Mouse (Mus musculus): Measurements from ENCODE around the gene Rnf213. TPM values are rescaled to one million over a fixed set of nuclear protein-coding genes. Genes with fewer than 3 reads are reported as not detected.

The Rnf213 gene
- total RNA-seq, 2 experiments from 2014 or later = 15.4 to 16.8 TPM

DNA sequence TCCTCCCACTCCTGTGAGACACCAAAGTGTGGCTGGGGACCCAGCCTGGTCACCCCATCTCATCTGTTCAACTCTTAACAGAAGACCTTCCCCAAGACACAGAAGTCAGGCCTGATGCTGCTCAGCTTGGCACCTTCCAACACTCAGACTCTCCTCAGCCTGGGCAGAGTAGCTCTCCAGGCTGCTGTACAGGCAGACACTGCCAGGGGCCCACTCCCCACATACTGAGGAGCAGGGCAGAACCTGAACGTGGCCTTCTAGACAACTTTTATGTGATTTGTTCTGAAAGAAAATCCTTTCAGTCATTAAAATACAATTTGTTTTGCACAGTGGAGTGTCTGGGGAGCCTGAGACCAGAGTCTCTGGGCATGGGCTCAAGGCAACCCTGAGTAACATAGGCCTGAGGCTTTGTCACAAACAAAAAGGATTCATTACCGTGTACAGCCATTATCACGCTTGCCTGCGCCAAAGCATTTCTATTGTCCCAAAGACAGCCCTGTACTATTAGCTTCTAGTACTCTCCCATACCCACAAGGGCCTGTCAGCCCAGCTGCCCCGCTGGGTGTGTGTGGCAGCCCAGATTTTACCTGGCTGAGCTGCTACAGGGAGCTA lies 116.4 kb downstream of the Rnf213 start:
- DNase-seq = no peak
- intact Hi-C loops (cut with DNase I) = no loop called here

DNA sequence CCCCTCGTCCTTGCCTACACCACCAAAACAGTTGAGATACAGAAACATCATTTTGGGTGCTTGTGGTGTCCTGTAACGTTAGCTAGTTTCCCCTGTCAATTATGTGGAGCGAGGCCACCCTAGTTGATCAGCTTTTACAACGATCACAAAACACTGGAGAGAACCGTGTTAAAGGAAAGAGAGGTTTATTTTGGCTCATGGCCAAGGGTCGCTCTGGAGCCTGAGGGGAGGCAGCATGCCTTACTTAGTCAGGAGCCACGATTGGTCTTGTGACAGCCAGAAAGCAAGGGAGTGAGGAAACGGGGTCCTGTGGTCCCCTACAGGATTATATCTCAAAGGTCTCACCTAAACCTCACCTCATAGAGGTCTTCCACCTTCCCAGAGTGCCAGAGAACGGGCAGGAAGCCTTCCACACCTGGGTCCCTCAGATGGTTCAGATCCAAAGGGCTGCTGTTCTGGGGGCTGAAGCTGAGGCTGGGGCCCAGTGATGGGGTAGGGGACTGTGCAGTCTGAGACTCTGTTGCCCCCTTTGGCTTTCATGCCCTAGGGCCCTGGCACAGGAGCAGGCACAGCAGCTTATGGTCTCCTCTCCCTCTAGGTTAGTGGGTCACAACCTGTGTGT lies 120.2 kb downstream of the Rnf213 start:
- DNase-seq = no peak
- intact Hi-C loops (cut with DNase I) = no loop called here

GRCm38 (mm10) chr11:119514108-119514860 lies 121.4 kb downstream of the Rnf213 start:
- DNase-seq = no peak
- intact Hi-C loops (cut with DNase I) = no loop called here

DNA sequence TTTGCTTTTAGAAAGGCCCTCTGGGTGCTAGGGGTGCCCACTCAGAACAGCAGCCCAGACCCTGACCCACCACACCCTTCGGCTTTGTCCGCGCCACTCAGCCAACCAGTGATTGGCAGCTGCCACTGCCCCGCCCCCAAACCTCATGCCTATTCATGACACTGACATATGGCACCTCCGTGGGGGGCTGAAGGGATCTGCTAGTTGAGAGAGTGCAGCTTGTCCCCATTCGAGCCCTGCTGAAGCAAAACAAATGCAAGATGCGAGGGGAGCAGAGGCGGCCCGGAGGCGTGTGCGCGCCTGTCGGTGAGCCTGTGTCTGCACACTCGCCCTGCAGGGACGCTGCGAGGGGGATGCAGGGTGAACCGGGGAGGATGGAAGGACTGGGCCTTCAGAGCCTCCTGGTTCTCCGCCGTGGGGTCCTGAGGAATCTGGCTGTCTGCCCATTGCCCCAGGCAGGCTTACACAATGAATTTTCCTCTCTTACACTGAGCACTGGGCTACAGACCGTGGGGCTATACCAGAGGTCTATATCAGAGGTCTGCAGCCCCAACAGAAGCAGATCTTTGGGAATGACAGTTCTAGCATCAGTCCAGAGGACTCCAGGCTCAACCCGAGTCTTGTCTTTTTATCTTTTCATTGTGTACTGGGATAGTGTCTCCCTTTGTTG lies 122.2 kb downstream of the Rnf213 start:
- DNase-seq = no peak
- intact Hi-C loops (cut with DNase I) = no loop called here

- intact Hi-C loops (cut with DNase I) = no loop called here
- no peak for DNase-seq
Observed at GRCm38 (mm10) chr11:119515823-119516676, 123.2 kb downstream of the Rnf213 start.

DNA sequence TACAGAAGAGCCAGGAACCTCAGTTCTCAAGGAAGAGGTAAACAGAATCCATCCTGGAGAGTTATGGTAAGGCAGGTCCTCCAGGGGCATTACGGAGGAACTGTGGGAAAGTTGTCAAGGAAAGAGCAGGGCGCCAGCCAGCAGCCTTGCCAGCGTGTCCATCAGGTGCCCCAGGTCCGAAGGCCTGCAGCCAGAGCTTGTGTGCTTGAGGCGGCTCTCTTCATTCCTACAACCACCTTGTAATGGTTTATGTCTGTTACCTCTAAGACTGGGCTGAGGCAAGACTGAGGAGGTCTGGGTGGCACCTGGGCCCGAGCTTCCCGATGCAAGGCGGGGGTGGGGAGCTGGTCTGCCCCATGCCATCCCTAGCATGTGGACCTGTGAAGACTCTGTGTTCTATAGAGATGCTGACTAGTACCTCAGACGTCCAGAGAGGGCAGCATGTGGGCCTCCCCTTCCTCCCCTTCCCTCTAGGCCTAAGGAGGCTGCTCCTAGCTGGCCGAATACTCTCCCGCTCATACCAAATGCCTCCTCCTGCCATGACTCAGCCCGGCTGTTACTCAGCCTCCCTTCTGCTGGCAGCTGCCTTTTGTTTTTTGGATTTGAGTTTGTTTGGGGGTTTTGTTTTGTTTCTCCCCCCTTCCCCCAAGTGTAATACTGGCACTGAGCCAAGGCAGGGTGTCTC lies 123.9 kb downstream of the Rnf213 start:
- DNase-seq = peak in 1 of 2 experiments; percentile 13
- intact Hi-C loops (cut with DNase I) = no loop called here

DNA sequence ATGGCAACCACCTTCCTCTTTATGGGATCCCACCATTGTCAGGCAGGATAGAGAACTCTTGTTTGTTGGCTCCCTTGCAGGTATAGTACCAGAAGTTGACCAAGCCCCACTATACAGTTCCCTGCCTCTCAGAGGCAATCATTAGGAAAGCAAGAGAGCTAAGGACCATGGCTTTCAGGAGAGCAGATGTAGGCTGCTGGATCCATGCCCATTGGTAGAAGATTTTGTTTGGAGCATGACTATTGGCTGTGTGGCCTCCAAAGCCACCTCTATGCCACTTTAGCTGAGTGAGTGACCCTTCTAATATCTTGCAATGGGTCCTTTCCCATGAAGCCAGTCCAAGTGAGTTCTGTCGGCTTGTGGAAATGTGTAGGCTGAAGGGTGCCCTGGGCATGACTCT lies 126.5 kb downstream of the Rnf213 start:
- intact Hi-C loops (cut with DNase I) = no loop called here
- no peak for DNase-seq

GRCm38 (mm10) chr11:119520005-119520712 lies 127.3 kb downstream of the Rnf213 start:
- no peak for DNase-seq

GRCm38 (mm10) chr11:119520713-119521063 lies 127.8 kb downstream of the Rnf213 start:
- DNase-seq = no peak
- intact Hi-C loops (cut with DNase I) = no loop called here

More at GRCm38 (mm10) chr11:119520005-119520712, 127.3 kb downstream of the Rnf213 start:
- intact Hi-C loops (cut with DNase I) = no loop called here

GRCm38 (mm10) chr11:119521920-119522710 lies 129.2 kb downstream of the Rnf213 start:
- DNase-seq = no peak
- intact Hi-C loops (cut with DNase I) = no loop called here

- intact Hi-C loops (cut with DNase I) = no loop called here
- peak; percentile 42 to 47 for DNase-seq
Observed at GRCm38 (mm10) chr11:119522779-119523178, 129.9 kb downstream of the Rnf213 start.

DNA sequence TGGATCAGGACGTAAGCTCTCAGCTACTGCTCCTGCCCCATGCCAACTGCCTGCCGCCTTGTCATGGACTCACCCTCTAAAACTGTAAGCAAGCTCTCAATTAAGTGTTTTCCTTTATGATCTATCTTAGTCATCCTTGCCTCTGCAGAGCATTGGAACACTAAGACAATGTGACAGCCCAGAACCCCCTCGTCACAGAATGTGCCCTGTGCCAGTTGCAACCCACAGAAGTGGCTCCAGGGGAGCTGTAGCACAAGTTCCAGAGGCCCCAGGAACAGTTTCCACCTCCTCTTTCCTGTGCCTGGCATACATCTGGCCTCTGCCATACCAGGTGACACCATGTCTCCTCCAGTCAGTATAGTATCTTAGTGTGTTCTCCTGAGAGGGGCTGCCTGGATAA lies 130.5 kb downstream of the Rnf213 start:
- intact Hi-C loops (cut with DNase I) = no loop called here
- no peak for DNase-seq

DNA sequence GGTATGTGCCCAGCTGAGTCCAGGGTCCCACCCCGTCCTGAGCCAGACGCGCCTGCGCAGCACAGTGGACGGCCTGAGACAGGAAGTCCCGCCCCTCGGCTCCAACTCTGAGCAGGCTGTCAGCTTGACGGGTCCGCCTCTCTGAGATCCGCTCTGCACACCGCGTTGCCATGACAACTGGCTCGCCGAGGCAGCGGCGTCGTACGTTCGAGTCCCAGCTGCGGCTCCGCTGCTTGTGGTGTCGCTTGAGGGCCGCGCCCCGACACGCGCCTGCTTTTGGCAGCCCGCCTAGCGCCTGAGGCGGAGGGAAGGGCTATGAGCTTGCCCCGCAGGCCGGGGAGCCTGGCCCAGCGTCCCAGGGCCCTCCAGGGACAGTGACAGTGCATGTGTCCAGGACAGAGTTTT lies 131.6 kb downstream of the Rnf213 start:
- intact Hi-C loops (cut with DNase I) = no loop called here
- DNase-seq = peak; percentile 85 to 89

DNA sequence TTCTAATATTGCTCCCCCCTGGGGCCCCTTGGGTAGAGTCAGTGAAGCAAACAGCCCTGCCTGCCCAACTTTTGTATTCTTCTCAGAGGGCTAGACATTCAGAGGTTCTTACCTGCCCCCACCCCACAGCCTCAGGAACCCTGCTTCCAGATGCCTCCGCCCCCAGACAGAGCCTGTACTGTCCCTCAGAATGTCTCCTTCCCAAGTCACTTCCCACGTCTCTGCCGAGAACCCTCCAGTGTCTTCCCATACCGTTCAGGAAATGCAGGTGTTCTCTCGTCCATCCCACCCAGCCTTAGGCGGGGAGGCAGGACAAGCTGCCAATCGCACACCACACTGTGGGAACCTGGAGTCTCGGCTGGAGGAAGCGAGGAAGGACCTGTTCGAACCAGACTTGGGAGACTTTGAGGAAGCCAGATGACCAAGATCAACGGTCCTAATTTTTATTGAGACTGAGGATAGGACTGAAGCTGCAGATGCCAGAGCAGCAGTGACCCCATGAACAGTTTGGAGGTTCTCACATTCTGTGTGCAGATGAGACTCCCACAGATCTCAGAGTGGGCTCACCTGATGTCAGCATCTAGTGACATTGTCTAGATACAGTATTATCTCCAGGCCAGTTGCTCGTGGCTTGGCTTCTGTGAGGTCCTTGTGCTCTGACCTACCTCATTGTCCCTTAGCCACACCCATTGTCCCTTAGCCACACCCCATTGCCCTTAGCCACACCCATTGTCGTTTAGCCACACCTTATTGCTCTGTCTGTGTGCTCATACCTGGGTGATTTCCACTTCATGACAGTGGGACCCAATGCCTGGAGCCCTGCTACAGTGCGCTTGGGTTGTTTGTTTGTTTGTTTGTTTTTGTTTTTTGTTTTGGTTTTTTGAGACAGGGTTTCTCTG lies 133.4 kb downstream of the Rnf213 start:
- no peak for DNase-seq
- intact Hi-C loops (cut with DNase I) = no loop called here

- intact Hi-C loops (cut with DNase I) = no loop called here
- DNase-seq = no peak
Observed at GRCm38 (mm10) chr11:119528930-119529329, 136.0 kb downstream of the Rnf213 start.

- no peak for DNase-seq
- intact Hi-C loops (cut with DNase I) = no loop called here
Observed at GRCm38 (mm10) chr11:119532460-119532859, 139.6 kb downstream of the Rnf213 start.

DNA sequence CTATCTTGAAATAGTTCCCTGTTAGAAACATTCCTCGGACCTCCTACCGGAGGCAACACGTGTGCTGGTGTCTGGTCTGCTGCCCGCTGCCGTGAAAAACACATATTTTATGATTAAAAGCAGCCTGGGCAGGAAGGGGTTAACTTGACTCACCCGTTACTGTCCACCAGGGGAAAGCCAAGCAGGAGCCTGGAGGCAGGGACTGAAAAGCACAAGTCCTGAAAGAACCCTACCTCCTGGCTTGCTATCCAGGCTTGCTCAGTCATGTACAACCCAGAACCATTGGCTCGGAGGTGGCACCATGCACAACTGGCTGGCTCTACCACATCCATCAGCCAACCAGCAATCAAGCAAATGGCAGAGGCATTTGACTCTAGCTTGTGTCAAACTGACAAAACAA lies 140.8 kb downstream of the Rnf213 start:
- intact Hi-C loops (cut with DNase I) = no loop called here
- DNase-seq = no peak
